Mouse (Mus musculus) G1E (cell line): ENCODE results near the gene Plekha4.

Experiments
- CTCF ChIP-seq: IDR thresholded peaks from 2 replicates; pipeline ENCODE4 v1.5.1; 2012; ENCODE audit warnings: low read depth, low read length, inconsistent platforms, mixed read lengths
- GATA1 ChIP-seq: IDR thresholded peaks from 2 replicates; pipeline ENCODE4 v1.6.1; 2012; ENCODE audit warnings: borderline replicate concordance, low read length, inconsistent platforms, mixed read lengths
- GATA2 ChIP-seq: IDR thresholded peaks from 2 replicates; pipeline ENCODE4 v1.6.1; 2012; ENCODE audit warnings: low read depth, low read length, inconsistent platforms, borderline replicate concordance
- POLR2AphosphoS5 ChIP-seq: IDR thresholded peaks from 2 replicates; pipeline ENCODE4 v1.6.1; 2012; ENCODE audit warnings: low read depth, low read length, inconsistent platforms; ENCODE audit not compliant: insufficient replicate concordance
- TAL1 ChIP-seq: conservative IDR thresholded peaks from 2 replicates; pipeline ENCODE4 v1.6.1; 2012; ENCODE audit warnings: low read depth, low read length, inconsistent platforms, mixed read lengths

DNA sequence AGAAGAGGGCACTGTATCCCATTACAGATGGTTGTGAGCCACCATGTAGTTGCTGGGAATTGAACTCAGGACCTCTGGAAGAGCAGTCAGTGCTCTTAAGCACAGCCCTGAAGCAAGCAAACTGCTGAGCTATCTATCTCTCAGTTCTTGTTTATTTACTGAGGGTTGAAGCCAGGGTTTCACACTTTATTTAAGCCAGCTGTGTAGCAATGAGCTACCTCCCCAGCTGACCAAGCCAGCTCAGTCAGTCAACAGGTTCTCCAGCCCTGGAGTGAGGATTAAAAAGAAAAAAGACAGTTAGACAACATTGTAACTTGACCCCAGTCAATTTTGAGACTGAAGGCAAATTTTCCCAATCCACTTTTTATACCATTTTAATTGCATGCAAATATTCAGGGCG is 9.5 kb downstream of the Plekha4 start:
- TF ChIP-seq CTCF (no peak), POLR2AphosphoS5 (no peak), GATA1 (no peak), GATA2 (no peak), TAL1 (no peak)
